Mouse (Mus musculus): ENCODE results near the gene Ddx59.

- no peak for TF ChIP-seq TAL1 (IDR thresholded peaks at IDR 0.05; ENCODE audit: low read length)
- TF ChIP-seq GATA1 (IDR thresholded peaks at IDR 0.05; ENCODE audit: low read length): no peak
These were observed 5.4 kb upstream of the Ddx59 start for GRCm38 (mm10) chr1:136409631-136410030.
